Mouse (Mus musculus) heart, embryonic 16.5 days (tissue): ENCODE measurements at regions not wholly inside any gene's neighbourhood (a gene's known extent, or its start where the extent isn't known, plus 50 kb on each side); places are given as distances from the start of the nearest gene placed in this dataset.

Experiments
- ATAC-seq: fragments of 200-750 bp; cut with Nextera tagmentation; replicated peaks from 2 replicates; pipeline ENCODE4 v1.8.0; 2017; ENCODE audit warnings: moderate number of reproducible peaks; ENCODE audit not compliant: insufficient read depth, low FRiP score; ENCODE audit errors: extremely low read depth
- H3K27ac ChIP-seq: fragments of 300-500 bp; sonication (generic); 2 replicates; pipeline ENCODE4 v1.5.1; 2014; ENCODE audit warnings: mild to moderate bottlenecking, low read length, control low read depth, moderate library complexity
- H3K27me3 ChIP-seq: fragments of 300-500 bp; sonication (generic); 2 replicates; pipeline ENCODE4 v1.6.1; 2014; ENCODE audit warnings: low read length, mixed read lengths; ENCODE audit not compliant: control insufficient read depth, insufficient read depth
- H3K36me3 ChIP-seq: fragments of 300-500 bp; sonication (generic); 2 replicates; pipeline ENCODE4 v1.6.1; 2014; ENCODE audit not compliant: control insufficient read depth, insufficient read depth
- H3K4me1 ChIP-seq: fragments of 300-500 bp; sonication (generic); 2 replicates; pipeline ENCODE4 v1.6.1; 2014; ENCODE audit warnings: low read length, mixed read lengths; ENCODE audit not compliant: control insufficient read depth, insufficient read depth
- H3K4me2 ChIP-seq: fragments of 300-500 bp; sonication (generic); 2 replicates; pipeline ENCODE4 v1.6.1; 2014; ENCODE audit warnings: low read depth, mild to moderate bottlenecking, control low read depth, low read length
- H3K4me3 ChIP-seq: fragments of 300-500 bp; sonication (generic); 2 replicates; pipeline ENCODE4 v1.5.1; 2014; ENCODE audit warnings: mild to moderate bottlenecking, control low read depth, low read length
- H3K9ac ChIP-seq: fragments of 300-500 bp; sonication (generic); 2 replicates; pipeline ENCODE4 v1.6.1; 2014; ENCODE audit warnings: low read length, control low read depth
- H3K9me3 ChIP-seq: fragments of 300-500 bp; sonication (generic); replicated peaks from 2 replicates; pipeline ENCODE4 v1.6.1; 2016; ENCODE audit warnings: low read length; ENCODE audit not compliant: control insufficient read depth
- WGBS: fragments of 180-500 bp; shearing (Covaris S2); extraction: QIAGEN DNeasy Blood & Tissue Kit; methylation state at CpG from one replicate; pipeline ENCODE4 v1.1.7; 2014; 5-methylcytosine and 5-hydroxymethylcytosine counted together

- no peak for ATAC-seq
- no peaks in the 10 kb centered on the region for H3K27me3 ChIP-seq
- H3K4me2 ChIP-seq, result no peak overlapping the region
- no peaks in the 10 kb centered on the region for H3K36me3 ChIP-seq
- H3K9ac ChIP-seq, result no peak overlapping the region
- no peaks in the 10 kb centered on the region for H3K9me3 ChIP-seq
- H3K4me1 ChIP-seq, result peaks cover 2% of the 10 kb centered on the region
- H3K27ac ChIP-seq, result no peak overlapping the region
- no peak overlapping the region for H3K4me3 ChIP-seq
- WGBS, result 95% methylated on average over 4 of the region's 4 CpGs
Measured at GRCm38 (mm10) chr17:4721061-4721460, 273.1 kb upstream of the Arid1b start.

GRCm38 (mm10) chr17:4724031-4724430 is 270.1 kb upstream of the Arid1b start:
- Histone ChIP-seq H3K36me3 (no peaks in the 10 kb centered on the region), H3K4me1 (peaks cover 3% of the 10 kb centered on the region), H3K9me3 (no peaks in the 10 kb centered on the region), H3K4me3 (no peak overlapping the region), H3K9ac (no peak overlapping the region), H3K27me3 (no peaks in the 10 kb centered on the region), H3K27ac (no peak overlapping the region), H3K4me2 (no peak overlapping the region)
- no peak for ATAC-seq
- WGBS, result 70% methylated on average over 3 of the region's 3 CpGs

GRCm38 (mm10) chr17:4726331-4726741 is 267.8 kb upstream of the Arid1b start:
- H3K4me2 ChIP-seq, result peak overlapping the region; percentile 35; the same call in 1 of the 2 replicates
- peaks cover 3% of the 10 kb centered on the region for H3K4me1 ChIP-seq
- H3K36me3 ChIP-seq, result no peaks in the 10 kb centered on the region
- ATAC-seq, result no peak
- H3K9ac ChIP-seq, result no peak overlapping the region
- no peak overlapping the region for H3K4me3 ChIP-seq
- no peaks in the 10 kb centered on the region for H3K9me3 ChIP-seq
- H3K27ac ChIP-seq, result peak overlapping the region; percentile 29
- 45% methylated on average over 12 of the region's 12 CpGs for WGBS
- no peaks in the 10 kb centered on the region for H3K27me3 ChIP-seq

GRCm38 (mm10) chr17:4734412-4734881 is 259.7 kb upstream of the Arid1b start:
- Histone ChIP-seq H3K4me2 (no peak overlapping the region), H3K27ac (no peak overlapping the region), H3K4me1 (no peaks in the 10 kb centered on the region), H3K36me3 (no peaks in the 10 kb centered on the region), H3K9me3 (no peaks in the 10 kb centered on the region), H3K9ac (no peak overlapping the region), H3K4me3 (no peak overlapping the region), H3K27me3 (no peaks in the 10 kb centered on the region)
- WGBS, result 52% methylated on average over 5 of the region's 5 CpGs
- ATAC-seq, result no peak

- Histone ChIP-seq H3K4me1 (no peaks in the 10 kb centered on the region), H3K27me3 (no peaks in the 10 kb centered on the region), H3K9ac (no peak overlapping the region), H3K36me3 (no peaks in the 10 kb centered on the region), H3K9me3 (no peaks in the 10 kb centered on the region), H3K4me3 (no peak overlapping the region), H3K4me2 (no peak overlapping the region), H3K27ac (peak overlapping the region; percentile 52; the same call in 1 of the 2 replicates)
- 39% methylated on average over 1 of the region's 1 CpGs for WGBS
- ATAC-seq, result no peak
Measured at GRCm38 (mm10) chr17:4735185-4735584, 258.9 kb upstream of the Arid1b start.

- 74% methylated on average over 3 of the region's 3 CpGs for WGBS
- H3K36me3 ChIP-seq, result no peaks in the 10 kb centered on the region
- H3K4me3 ChIP-seq, result no peak overlapping the region
- H3K4me2 ChIP-seq, result no peak overlapping the region
- no peaks in the 10 kb centered on the region for H3K27me3 ChIP-seq
- H3K27ac ChIP-seq, result no peak overlapping the region
- H3K9ac ChIP-seq, result no peak overlapping the region
- no peaks in the 10 kb centered on the region for H3K4me1 ChIP-seq
- H3K9me3 ChIP-seq, result no peaks in the 10 kb centered on the region
- ATAC-seq, result no peak
Measured at GRCm38 (mm10) chr17:4736689-4737088, 257.4 kb upstream of the Arid1b start.

GRCm38 (mm10) chr17:4738717-4739485 is 255.2 kb upstream of the Arid1b start:
- 20% methylated on average over 7 of the region's 7 CpGs for WGBS
- H3K27ac ChIP-seq, result no peak overlapping the region
- peaks cover 4% of the 10 kb centered on the region; the same call in 1 of the 2 replicates for H3K9me3 ChIP-seq
- H3K9ac ChIP-seq, result no peak overlapping the region
- no peaks in the 10 kb centered on the region for H3K4me1 ChIP-seq
- no peak overlapping the region for H3K4me2 ChIP-seq
- no peak for ATAC-seq
- H3K4me3 ChIP-seq, result no peak overlapping the region
- H3K27me3 ChIP-seq, result no peaks in the 10 kb centered on the region
- no peaks in the 10 kb centered on the region for H3K36me3 ChIP-seq

- Histone ChIP-seq H3K9ac (no peak overlapping the region), H3K27ac (no peak overlapping the region), H3K36me3 (no peaks in the 10 kb centered on the region), H3K4me1 (no peaks in the 10 kb centered on the region), H3K4me3 (no peak overlapping the region), H3K9me3 (peaks cover 4% of the 10 kb centered on the region; the same call in 1 of the 2 replicates), H3K4me2 (no peak overlapping the region), H3K27me3 (no peaks in the 10 kb centered on the region)
- ATAC-seq, result no peak
- 27% methylated on average over 5 of the region's 5 CpGs for WGBS
Measured at GRCm38 (mm10) chr17:4740784-4741183, 253.3 kb upstream of the Arid1b start.

- H3K4me3 ChIP-seq, result no peak overlapping the region
- no peak overlapping the region for H3K27ac ChIP-seq
Measured at GRCm38 (mm10) chr17:4742314-4742713, 251.8 kb upstream of the Arid1b start.

More at GRCm38 (mm10) chr17:4742314-4742713, 251.8 kb upstream of the Arid1b start:
- H3K4me2 ChIP-seq, result no peak overlapping the region
- no peaks in the 10 kb centered on the region for H3K27me3 ChIP-seq
- WGBS, result 68% methylated on average over 1 of the region's 1 CpGs
- no peak overlapping the region for H3K9ac ChIP-seq
- no peaks in the 10 kb centered on the region for H3K36me3 ChIP-seq
- ATAC-seq, result no peak
- H3K4me1 ChIP-seq, result no peaks in the 10 kb centered on the region
- peaks cover 4% of the 10 kb centered on the region; the same call in 1 of the 2 replicates for H3K9me3 ChIP-seq
